In the genomic region with DNA sequence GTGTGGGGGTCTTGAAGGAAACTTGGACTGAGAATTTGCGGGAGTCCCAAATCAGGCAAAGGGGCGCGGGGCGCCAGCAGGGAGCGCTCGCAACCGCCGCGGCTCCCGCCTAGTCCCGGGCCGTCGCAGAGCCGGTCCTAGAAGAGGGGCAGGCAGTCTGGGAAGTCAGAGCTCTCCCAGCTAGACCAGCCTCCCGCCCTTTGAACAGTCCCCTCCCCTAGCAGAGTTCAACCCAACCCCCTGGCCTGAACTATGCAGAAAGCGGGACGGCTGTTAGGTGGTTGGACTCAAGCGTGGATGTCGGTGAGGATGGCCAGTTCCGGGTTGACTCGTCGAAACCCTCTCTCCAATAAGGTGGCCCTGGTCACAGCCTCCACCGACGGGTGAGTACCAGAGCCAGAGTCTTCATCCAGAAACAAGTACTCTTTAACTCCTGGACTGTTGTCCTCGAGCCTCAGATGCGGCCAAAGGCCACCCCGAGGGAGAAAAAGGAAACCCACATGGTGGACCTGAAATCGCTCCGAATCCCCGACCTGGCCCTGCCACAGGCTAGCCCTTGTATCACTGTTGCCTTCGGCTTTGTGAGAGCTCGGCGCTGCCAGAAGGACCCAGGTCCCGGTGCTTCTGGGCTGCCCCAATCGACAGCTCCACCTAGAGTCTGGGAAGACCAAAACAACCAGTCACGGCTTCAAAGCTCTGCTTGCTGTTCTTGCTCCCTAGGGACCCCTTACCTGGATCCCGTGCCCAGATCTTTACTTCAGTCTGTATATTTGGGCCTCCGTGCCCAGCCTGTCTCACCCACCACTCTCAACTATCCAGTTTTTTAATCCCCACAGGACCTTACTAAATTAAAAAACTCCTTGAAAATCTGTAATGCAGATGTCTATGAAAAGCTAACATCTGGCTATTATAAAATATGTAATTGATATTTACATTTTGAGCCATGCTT, we compare ENCODE assay signal across 8 mouse cellular contexts. TPM values are rescaled to one million over a fixed set of nuclear protein-coding genes. Genes with fewer than 3 reads are reported as not detected.
DNase-seq lines count a peak whose midpoint lies in the region; ATAC-seq lines count a peak whose summit lies in the region.

TSS of gene Dhrs4 (plus strand) at position 108 of the 949 bp plus-strand sequence.

- H3K4me3 ChIP-seq in brown adipose tissue, adult 24 weeks (ENCODE audit: insufficient read depth, low read depth, low read length): peak within 1 kb of the TSS; percentile 81
- H3K4me3 ChIP-seq in forebrain, embryonic 10.5 days: peak within 1 kb of the TSS; percentile 69
- peak within 1 kb of the TSS; percentile 57 to 64 for H3K4me3 ChIP-seq in heart, embryonic 14.5 days (ENCODE audit: control insufficient read depth in 1 of 2, insufficient read depth in 1 of 2, low read depth in 1 of 2, low read length in 2 of 2)
- H3K4me3 ChIP-seq in liver, embryonic 13.5 days (replicated peaks): peak within 1 kb of the TSS; percentile 71
- peak within 1 kb of the TSS; percentile 59 for H3K4me3 ChIP-seq in stomach, embryonic 14.5 days (ENCODE audit: low read depth, low read length)

- H3K4me1 ChIP-seq in brown adipose tissue, adult 24 weeks (ENCODE audit: control insufficient read depth, insufficient read depth, insufficient read length, low read length): no peaks in the 10 kb centered on the region
- H3K4me1 ChIP-seq in forebrain, embryonic 10.5 days: peaks cover 29% of the 10 kb centered on the region
- no peaks in the 10 kb centered on the region for H3K4me1 ChIP-seq in heart, embryonic 14.5 days (ENCODE audit: control insufficient read depth in 2 of 2, insufficient read depth in 2 of 2, low read length in 2 of 2)
- peaks cover 67% of the 10 kb centered on the region for H3K4me1 ChIP-seq in liver, embryonic 13.5 days (replicated peaks)
- no peaks in the 10 kb centered on the region for H3K4me1 ChIP-seq in stomach, embryonic 14.5 days (ENCODE audit: control insufficient read depth, insufficient read depth, low read length)

- peak within 1 kb of the TSS; percentile 85 for H3K9ac ChIP-seq in heart, embryonic 14.5 days (ENCODE audit: low read length)
- H3K9ac ChIP-seq in liver, embryonic 13.5 days: peak within 1 kb of the TSS; percentile 85
- peak within 1 kb of the TSS; percentile 63 for H3K9ac ChIP-seq in stomach, embryonic 14.5 days (replicated peaks; ENCODE audit: low read depth, low read length)

- H3K27me3 ChIP-seq in forebrain, embryonic 10.5 days (ENCODE audit: poor library complexity, severe bottlenecking): no peaks in the 10 kb centered on the region
- no peaks in the 10 kb centered on the region for H3K27me3 ChIP-seq in heart, embryonic 14.5 days (ENCODE audit: control insufficient read depth, insufficient read depth, low read length)
- no peaks in the 10 kb centered on the region for H3K27me3 ChIP-seq in liver, embryonic 13.5 days
- no peaks in the 10 kb centered on the region for H3K27me3 ChIP-seq in stomach, embryonic 14.5 days (ENCODE audit: control insufficient read depth, insufficient read depth, low read length)

- H3K4me2 ChIP-seq in heart, embryonic 14.5 days (ENCODE audit: low read length): peak within 1 kb of the TSS; percentile 83
- H3K4me2 ChIP-seq in liver, embryonic 13.5 days: peak within 1 kb of the TSS; percentile 76
- H3K4me2 ChIP-seq in stomach, embryonic 14.5 days (replicated peaks; ENCODE audit: low read depth, low read length): peak within 1 kb of the TSS; percentile 45

- ATAC-seq in CD4-positive, CD25-positive, alpha-beta regulatory T cell, adult 4 months: peak; percentile 93
- peak; percentile 96 for ATAC-seq in heart, embryonic 14.5 days (ENCODE audit: insufficient number of reproducible peaks, insufficient read depth, low FRiP score, low read depth)
- peak; percentile 88 for ATAC-seq in liver, embryonic 13.5 days (ENCODE audit: low read depth)
- peak; percentile 96 for ATAC-seq in stomach, embryonic 14.5 days (ENCODE audit: insufficient number of reproducible peaks, insufficient read depth, low FRiP score, low read depth)

- H3K36me3 ChIP-seq in forebrain, embryonic 10.5 days (replicated peaks): peaks cover 12% of the 10 kb centered on the region
- H3K36me3 ChIP-seq in heart, embryonic 14.5 days (ENCODE audit: control insufficient read depth, insufficient read depth, low read length): peaks cover 19% of the 10 kb centered on the region
- H3K36me3 ChIP-seq in liver, embryonic 13.5 days: peaks cover 18% of the 10 kb centered on the region
- H3K36me3 ChIP-seq in stomach, embryonic 14.5 days (ENCODE audit: control insufficient read depth, insufficient read depth, low read length): 0 out of 2 replicates have a peak, but pooled peaks cover under 1% of the 10 kb centered on the region

- no peaks in the 10 kb centered on the region for H3K9me3 ChIP-seq in forebrain, embryonic 10.5 days
- H3K9me3 ChIP-seq in heart, embryonic 14.5 days (ENCODE audit: control insufficient read depth, low read length): no peaks in the 10 kb centered on the region
- no peaks in the 10 kb centered on the region for H3K9me3 ChIP-seq in liver, embryonic 13.5 days (replicated peaks)
- H3K9me3 ChIP-seq in stomach, embryonic 14.5 days (ENCODE audit: control insufficient read depth, low read depth, low read length): no peaks in the 10 kb centered on the region

- WGBS in forebrain, embryonic 10.5 days: under 1% methylated on average over 37 of the region's 38 CpGs
- under 1% methylated on average over 38 of the region's 38 CpGs for WGBS in heart, embryonic 14.5 days
- under 1% methylated on average over 38 of the region's 38 CpGs for WGBS in liver, embryonic 13.5 days (ENCODE audit: insufficient replicate concordance)
- WGBS in stomach, embryonic 14.5 days: under 1% methylated on average over 38 of the region's 38 CpGs

- H3K27ac ChIP-seq in brown adipose tissue, adult 24 weeks (replicated peaks; ENCODE audit: low read depth, low read length): peak within 1 kb of the TSS; percentile 85
- peak within 1 kb of the TSS; percentile 95 for H3K27ac ChIP-seq in forebrain, embryonic 10.5 days
- peak within 1 kb of the TSS; percentile 37 to 82 for H3K27ac ChIP-seq in heart, embryonic 14.5 days (replicated peaks in 1 of 2; ENCODE audit: control insufficient read depth in 1 of 2, insufficient read depth in 1 of 2, low read depth in 2 of 2, low read length in 2 of 2)
- H3K27ac ChIP-seq in liver, embryonic 13.5 days: peak within 1 kb of the TSS; percentile 92
- H3K27ac ChIP-seq in stomach, embryonic 14.5 days (ENCODE audit: low read length): peak within 1 kb of the TSS; percentile 85

- peak; percentile 82 for DNase-seq in forebrain, embryonic 10.5 days (ENCODE audit: extremely low spot score, low spot score)
- peak; percentile 90 for DNase-seq in kidney, postnatal 14 days
- DNase-seq in liver, embryonic 13.5 days: peak; percentile 79
- DNase-seq in natural killer cell, adult 2 months (ENCODE audit: low spot score in 2 of 2): peak; percentile 80 to 87

RNA-seq across cellular contexts. Expression of gene Dhrs4, which starts in this region (rescaled TPM):
- polyA plus RNA-seq in CD4-positive, CD25-positive, alpha-beta regulatory T cell, adult 4 months (2017; shearing (Covaris generic)): 10 to 100 TPM; 41.9 to 49.5 TPM
- 176 and 206 TPM in 2 replicates for polyA plus RNA-seq in brown adipose tissue, adult 24 weeks (2012; ENCODE audit: insufficient read depth, insufficient read length, missing spikeins)
- polyA plus RNA-seq in forebrain, embryonic 10.5 days (2016; fragmentation: Nextera tagmentation; extraction: Ambion mirVana): 67.2 and 71.0 TPM in 2 replicates
- 43.4 and 54.1 TPM in 2 replicates for polyA plus RNA-seq in heart, embryonic 14.5 days (2014; fragmentation: Nextera tagmentation; extraction: Ambion mirVana)
- polyA plus RNA-seq in liver, embryonic 13.5 days (2015; fragmentation: Nextera tagmentation; extraction: Ambion mirVana): 78.9 and 80.8 TPM in 2 replicates
- polyA plus RNA-seq in stomach, embryonic 14.5 days (2014; fragmentation: Nextera tagmentation; extraction: Ambion mirVana): 49.7 and 62.4 TPM in 2 replicates

Comparison
In these comparisons a context has a peak if more than half of its experiments do, and no peak if none do; other contexts are left out.
1. Peak in every context shown above with its lines: DNase-seq, ATAC-seq, H3K4me3 ChIP-seq and H3K27ac ChIP-seq.